Mouse (Mus musculus) liver, adult 2 months (tissue): Measurements from ENCODE around the gene Ttc7. TPM values are rescaled to one million over a fixed set of nuclear protein-coding genes. Genes with fewer than 3 reads are reported as not detected.

Source experiments
- DNase-seq: peaks from one replicate; pipeline ENCODE4 v3.0.0-alpha.2; 2011; ENCODE audit warnings: low read depth, low spot score; ENCODE audit errors: extremely low read depth
- H3K27ac ChIP-seq: fragments of 200-500 bp; replicated peaks from 2 replicates; pipeline ENCODE4 v1.5.1; 2012; ENCODE audit warnings: low read depth, mild to moderate bottlenecking, control low read depth, inconsistent platforms, low read length; ENCODE audit not compliant: insufficient read depth
- H3K27me3 ChIP-seq: fragments of 200-500 bp; 2 replicates; pipeline ENCODE4 v1.6.1; 2012; ENCODE audit warnings: mild to moderate bottlenecking, moderate library complexity, low read length, inconsistent platforms; ENCODE audit not compliant: control insufficient read depth, insufficient read depth
- H3K36me3 ChIP-seq: fragments of 200-500 bp; 2 replicates; pipeline ENCODE4 v1.6.1; 2012; ENCODE audit warnings: low read length, inconsistent platforms; ENCODE audit not compliant: control insufficient read depth, insufficient read depth
- H3K4me1 ChIP-seq: fragments of 200-500 bp; 2 replicates; pipeline ENCODE4 v1.6.1; 2011; ENCODE audit warnings: low read length; ENCODE audit not compliant: control insufficient read depth, insufficient read depth
- H3K4me3 ChIP-seq: fragments of 200-500 bp; 2 replicates; pipeline ENCODE4 v1.5.1; 2011; ENCODE audit warnings: low read depth, mild to moderate bottlenecking, control low read depth, low read length, moderate library complexity; ENCODE audit not compliant: insufficient read depth
- H3K79me2 ChIP-seq: fragments of 200-500 bp; 2 replicates; pipeline ENCODE4 v1.6.1; 2012; ENCODE audit warnings: inconsistent platforms, mild to moderate bottlenecking, low read length, moderate library complexity; ENCODE audit not compliant: control insufficient read depth, insufficient read depth
- H3K9ac ChIP-seq: fragments of 200-500 bp; 2 replicates; pipeline ENCODE4 v1.6.1; 2012; ENCODE audit warnings: low read depth, mild to moderate bottlenecking, control low read depth, inconsistent platforms, low read length
- CTCF ChIP-seq: fragments of 200-500 bp; IDR thresholded peaks from 2 replicates; pipeline ENCODE4 v1.5.1; 2011; ENCODE audit warnings: low read depth, low read length, control low read depth
- POLR2A ChIP-seq: fragments of 200-500 bp; IDR thresholded peaks from 2 replicates; pipeline ENCODE4 v1.6.1; 2011; ENCODE audit warnings: low read length, control low read depth; ENCODE audit not compliant: insufficient read depth; ENCODE audit errors: extremely low read depth
- WGBS: fragments of 180-500 bp; shearing (Covaris S2); methylation state at CpG from one replicate; pipeline ENCODE4 v1.1.7; 2018; 5-methylcytosine and 5-hydroxymethylcytosine counted together
- polyA plus RNA-seq: library from polyadenylated mRNA; depleted of rRNA; stranded (reverse); fragments of >200 nt; gene quantifications from 2 replicates; pipeline ENCODE4 v1.2.3, GENCODE M21; 2012
- total RNA-seq: library from RNA; depleted of rRNA; stranded (reverse); fragments of >200 nt; gene quantifications from 2 replicates; pipeline ENCODE4 v1.2.3, GENCODE M21; 2014

Ttc7 gene
- total and polyA plus RNA-seq, 2 experiments, result 19.0 to 36.5 TPM

DNA sequence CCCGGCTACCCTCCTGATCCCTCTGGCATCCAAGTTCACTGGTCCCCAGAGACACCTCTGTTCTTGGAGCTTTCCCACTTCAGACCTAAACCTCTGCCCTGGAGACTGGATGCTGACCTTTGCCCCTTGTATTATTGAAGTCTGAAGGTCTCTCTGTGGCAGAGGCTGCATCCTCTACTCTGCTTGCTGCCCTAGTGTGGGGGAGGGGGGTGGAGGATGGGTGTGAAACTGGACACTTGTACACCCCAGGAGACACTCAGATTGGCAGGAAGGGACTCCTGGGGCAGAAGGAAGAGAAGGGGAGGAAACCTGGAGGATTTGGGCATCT is 70.2 kb downstream of the Ttc7 start:
- whole genome bisulfite sequencing, result 74% methylated on average over 1 of the region's 1 CpGs

DNA sequence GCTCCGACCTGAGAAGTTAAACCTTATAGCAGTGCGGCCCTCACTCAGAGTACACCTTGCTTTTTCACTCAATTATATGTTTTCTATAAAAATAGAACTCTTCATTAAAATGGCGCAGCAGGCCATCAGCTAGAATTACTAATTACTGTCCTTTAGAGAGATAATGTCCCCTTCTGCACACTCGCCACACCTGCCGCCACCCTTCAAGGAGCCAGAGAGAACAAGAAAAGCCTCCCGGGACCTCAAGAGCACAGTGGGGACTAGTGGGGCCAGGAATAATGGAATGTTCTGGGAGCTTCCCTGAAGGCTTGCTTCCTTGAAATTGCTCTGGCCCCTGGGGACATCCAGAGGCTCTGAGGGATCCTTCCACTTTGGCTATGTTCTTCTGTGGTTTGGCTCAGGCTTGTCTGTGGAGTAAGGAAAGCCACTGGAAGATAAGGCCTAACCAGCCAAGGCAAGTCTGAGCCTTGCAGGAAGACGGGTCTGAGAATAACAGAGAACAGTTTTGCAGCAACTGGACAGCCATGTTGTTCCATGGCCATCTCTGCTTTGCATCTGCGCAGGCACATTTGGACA is 71.1 kb downstream of the Ttc7 start:
- no peaks in the 10 kb centered on the region for H3K79me2 ChIP-seq
- H3K9ac ChIP-seq, result no peak overlapping the region
- no peak overlapping the region for H3K27ac ChIP-seq
- 0 out of 2 replicates have a peak, but pooled peaks cover 2% of the 10 kb centered on the region for H3K4me1 ChIP-seq
- no peaks in the 10 kb centered on the region for H3K36me3 ChIP-seq
- no peak for DNase-seq
- H3K27me3 ChIP-seq, result no peaks in the 10 kb centered on the region
- H3K4me3 ChIP-seq, result no peak overlapping the region
- WGBS, result 93% methylated on average over 8 of the region's 8 CpGs
- TF ChIP-seq POLR2A, result no peak
- TF ChIP-seq CTCF, result no peak

More for the DNA sequence above, 70.2 kb downstream of the Ttc7 start:
- H3K9ac ChIP-seq, result no peak overlapping the region
- 0 out of 2 replicates have a peak, but pooled peaks cover 2% of the 10 kb centered on the region for H3K4me1 ChIP-seq
- peaks cover 2% of the 10 kb centered on the region; the same call in 1 of the 2 replicates for H3K36me3 ChIP-seq
- no peak for TF ChIP-seq CTCF
- TF ChIP-seq POLR2A, result no peak
- no peak overlapping the region for H3K4me3 ChIP-seq
- DNase-seq, result peak; percentile 63
- H3K27me3 ChIP-seq, result no peaks in the 10 kb centered on the region
- H3K27ac ChIP-seq, result no peak overlapping the region
- no peaks in the 10 kb centered on the region for H3K79me2 ChIP-seq

DNA sequence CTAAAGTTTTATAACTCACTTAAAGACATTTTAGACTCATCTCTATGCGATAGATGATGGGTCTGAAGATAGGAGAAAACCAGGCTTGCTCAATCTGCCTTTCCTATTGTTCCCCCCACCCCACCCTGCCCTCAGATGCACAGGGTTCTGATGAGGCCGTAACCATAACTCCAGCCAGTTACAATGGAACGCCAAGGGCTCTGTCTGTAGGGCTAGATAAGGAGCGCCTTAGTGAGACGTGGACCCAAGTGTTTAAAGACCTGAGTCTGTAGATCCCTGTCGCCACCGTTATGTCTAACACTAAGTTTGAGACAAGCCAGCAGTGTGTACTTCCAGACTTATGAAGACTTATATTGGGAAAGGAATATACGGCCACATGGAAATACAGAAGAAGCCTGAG is 72.8 kb downstream of the Ttc7 start:
- DNase-seq, result no peak
- no peak overlapping the region for H3K27ac ChIP-seq
- no peak for TF ChIP-seq POLR2A
- TF ChIP-seq CTCF, result no peak
- no peak overlapping the region for H3K4me3 ChIP-seq
- no peak overlapping the region for H3K9ac ChIP-seq
- 97% methylated on average over 8 of the region's 8 CpGs for WGBS
- no peaks in the 10 kb centered on the region for H3K79me2 ChIP-seq
- peaks cover 5% of the 10 kb centered on the region; the same call in 1 of the 2 replicates for H3K36me3 ChIP-seq
- 0 out of 2 replicates have a peak, but pooled peaks cover 2% of the 10 kb centered on the region for H3K4me1 ChIP-seq
- H3K27me3 ChIP-seq, result no peaks in the 10 kb centered on the region

GRCm38 (mm10) chr17:87356261-87356660 is 73.6 kb downstream of the Ttc7 start:
- Histone ChIP-seq H3K27me3 (no peaks in the 10 kb centered on the region), H3K9ac (no peak overlapping the region), H3K27ac (no peak overlapping the region), H3K79me2 (no peaks in the 10 kb centered on the region), H3K4me1 (0 out of 2 replicates have a peak, but pooled peaks cover 2% of the 10 kb centered on the region), H3K4me3 (no peak overlapping the region), H3K36me3 (peaks cover 8% of the 10 kb centered on the region; the same call in 1 of the 2 replicates)
- TF ChIP-seq POLR2A (no peak), CTCF (no peak)
- DNase-seq, result no peak
- 90% methylated on average over 5 of the region's 5 CpGs for WGBS

- 0 out of 2 replicates have a peak, but pooled peaks cover under 1% of the 10 kb centered on the region for H3K4me1 ChIP-seq
- no peak for DNase-seq
- WGBS, result 97% methylated on average over 9 of the region's 9 CpGs
- TF ChIP-seq POLR2A (no peak), CTCF (no peak)
- H3K79me2 ChIP-seq, result no peaks in the 10 kb centered on the region
- no peak overlapping the region for H3K4me3 ChIP-seq
- peaks cover 17% of the 10 kb centered on the region for H3K36me3 ChIP-seq
- no peak overlapping the region for H3K9ac ChIP-seq
- no peak overlapping the region for H3K27ac ChIP-seq
- H3K27me3 ChIP-seq, result no peaks in the 10 kb centered on the region
Observed at GRCm38 (mm10) chr17:87357506-87357905, 74.8 kb downstream of the Ttc7 start.

DNA sequence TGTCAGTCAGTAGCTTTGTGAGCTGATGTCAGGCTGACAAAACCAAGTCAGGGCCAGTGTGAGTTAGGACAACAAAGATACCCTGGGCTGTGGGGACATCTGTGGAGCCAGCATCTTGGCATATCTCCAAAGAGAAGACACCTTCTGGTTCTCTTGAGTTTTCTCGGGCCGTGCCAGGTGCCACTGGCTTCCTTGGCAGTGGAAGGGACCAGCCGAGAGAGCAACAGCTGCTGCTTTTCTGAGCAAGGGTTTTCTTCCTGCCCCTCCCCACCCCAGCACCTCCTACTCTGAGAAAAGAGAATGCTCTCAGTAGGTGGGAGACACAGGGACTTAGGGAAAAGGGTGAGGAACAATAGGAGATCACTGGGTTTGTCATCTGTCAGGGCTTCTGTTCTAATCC is 78.4 kb downstream of the Ttc7 start:
- DNase-seq, result no peak
- no peaks in the 10 kb centered on the region for H3K27me3 ChIP-seq
- no peak for TF ChIP-seq POLR2A
- TF ChIP-seq CTCF, result no peak
- peaks cover 25% of the 10 kb centered on the region for H3K36me3 ChIP-seq
- no peak overlapping the region for H3K9ac ChIP-seq
- no peaks in the 10 kb centered on the region for H3K4me1 ChIP-seq
- WGBS, result 84% methylated on average over 3 of the region's 3 CpGs
- H3K27ac ChIP-seq, result no peak overlapping the region
- H3K79me2 ChIP-seq, result no peaks in the 10 kb centered on the region
- H3K4me3 ChIP-seq, result no peak overlapping the region
